Mouse (Mus musculus) myocyte (in vitro differentiated cells): ENCODE data around the gene Hnrnpab. TPM values are rescaled to one million over a fixed set of nuclear protein-coding genes. Genes with fewer than 3 reads are reported as not detected.

Experiments used
- H3K27me3 ChIP-seq: one replicate; pipeline ENCODE4 v1.6.1; 2011; ENCODE audit not compliant: control insufficient read depth, insufficient read depth, insufficient read length
- H3K36me3 ChIP-seq: one replicate; pipeline ENCODE4 v1.6.1; 2011; ENCODE audit not compliant: control insufficient read depth, insufficient read depth
- H3K4me2 ChIP-seq: one replicate; pipeline ENCODE4 v1.6.1; 2011; ENCODE audit warnings: low read depth, control low read depth
- H3K4me3 ChIP-seq: one replicate; pipeline ENCODE4 v1.5.1; 2011; ENCODE audit warnings: mild to moderate bottlenecking, control low read depth, moderate library complexity
- H3K79me2 ChIP-seq: one replicate; pipeline ENCODE4 v1.6.1; 2011; ENCODE audit not compliant: control insufficient read depth, insufficient read depth
- H3ac ChIP-seq: one replicate; pipeline ENCODE4 v1.6.1; 2011; ENCODE audit not compliant: control insufficient read depth, insufficient read length
- CEBPB ChIP-seq: IDR thresholded peaks from 2 replicates; pipeline ENCODE4 v1.6.1; 2011; ENCODE audit warnings: mild to moderate bottlenecking, moderate library complexity; ENCODE audit not compliant: poor library complexity, insufficient read depth, severe bottlenecking
- E2F4 ChIP-seq: IDR thresholded peaks from one replicate; pipeline ENCODE4 v1.6.1; 2011; ENCODE audit warnings: mild to moderate bottlenecking, control low read depth, moderate library complexity; ENCODE audit not compliant: insufficient read depth
- MAX ChIP-seq: IDR thresholded peaks from one replicate; pipeline ENCODE4 v1.6.1; 2011; ENCODE audit warnings: low read depth, mild to moderate bottlenecking, control low read depth
- MYOD1 ChIP-seq, 3 experiments: IDR thresholded peaks; one replicate each; pipeline ENCODE4 v1.6.1; 2011; ENCODE audit warnings: control low read depth in 2 of 3, low read depth in 2 of 3, mild to moderate bottlenecking in 2 of 3, moderate library complexity in 1 of 3; ENCODE audit not compliant: insufficient read length in 2 of 3, control insufficient read depth in 1 of 3
- MYOG ChIP-seq, 3 experiments: IDR thresholded peaks; one replicate each; pipeline ENCODE4 v1.6.1; 2011; ENCODE audit warnings: control low read depth in 2 of 3, low read depth in 2 of 3, mild to moderate bottlenecking in 2 of 3; ENCODE audit not compliant: insufficient read length in 2 of 3, control insufficient read depth in 1 of 3, insufficient read depth in 1 of 3
- POLR2A ChIP-seq: IDR thresholded peaks from one replicate; pipeline ENCODE4 v1.6.1; 2011; ENCODE audit warnings: low read depth, mild to moderate bottlenecking, control low read depth, moderate library complexity; ENCODE audit not compliant: insufficient read length
- POLR2AphosphoS2 ChIP-seq: IDR thresholded peaks from one replicate; pipeline ENCODE4 v1.6.1; 2011; ENCODE audit warnings: low read depth, control low read depth; ENCODE audit not compliant: insufficient read length
- REST ChIP-seq: IDR thresholded peaks from one replicate; pipeline ENCODE4 v1.6.1; 2011; ENCODE audit warnings: mild to moderate bottlenecking, control low read depth, moderate library complexity; ENCODE audit not compliant: insufficient read depth, insufficient read length
- SRF ChIP-seq: IDR thresholded peaks from one replicate; pipeline ENCODE4 v1.6.1; 2011; ENCODE audit warnings: low read depth; ENCODE audit not compliant: control insufficient read depth, insufficient read length
- TCF12 ChIP-seq: IDR thresholded peaks from one replicate; pipeline ENCODE4 v1.6.1; 2011; ENCODE audit warnings: mild to moderate bottlenecking, control low read depth; ENCODE audit not compliant: poor library complexity, insufficient read depth, severe bottlenecking
- TCF3 ChIP-seq: IDR thresholded peaks from one replicate; pipeline ENCODE4 v1.6.1; 2011; ENCODE audit warnings: low read depth, control low read depth; ENCODE audit not compliant: insufficient read length
- USF1 ChIP-seq: IDR thresholded peaks from one replicate; pipeline ENCODE4 v1.6.1; 2011; ENCODE audit warnings: low read depth, mild to moderate bottlenecking, control low read depth, moderate library complexity
- polyA plus RNA-seq: library from polyadenylated mRNA; unstranded; fragments of >200 nt; fragmentation: generic; extraction: Trizol; gene quantifications from one replicate; pipeline ENCODE4 v1.2.1, GENCODE M21; 2012; ENCODE audit warnings: missing spikeins

The Hnrnpab gene
- polyA plus RNA-seq, 1 experiment = 371 TPM

DNA sequence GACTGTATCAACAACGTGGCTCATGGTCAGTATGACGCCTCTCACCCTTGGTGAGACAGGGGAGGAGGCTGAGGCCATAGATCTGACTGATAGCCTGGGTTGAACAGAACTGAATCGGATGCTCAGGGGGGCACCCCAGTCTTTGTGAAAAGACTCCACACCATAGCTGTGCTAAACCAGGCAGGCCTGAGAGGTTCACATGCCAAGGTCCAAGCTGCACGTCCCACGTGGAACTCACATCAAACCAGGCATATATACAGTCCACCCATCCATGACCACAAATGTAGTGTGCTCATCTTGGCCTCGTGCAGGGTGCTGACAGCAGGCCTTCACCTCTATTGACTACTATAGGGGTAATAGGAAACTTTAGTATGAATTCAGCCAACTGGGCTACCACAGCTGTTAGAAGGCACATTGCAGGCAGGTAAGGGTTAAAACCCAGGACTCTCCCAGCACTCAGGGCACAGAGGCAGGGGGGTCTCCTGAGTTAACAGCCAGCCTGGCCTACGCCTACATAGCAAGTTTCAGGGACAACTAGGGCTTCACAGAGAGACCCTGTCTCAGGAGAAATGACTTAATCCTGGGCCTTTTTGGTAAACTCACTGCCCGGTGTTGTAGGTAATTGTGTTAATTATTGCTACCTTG, 20.9 kb downstream of the Hnrnpab start:
- TF ChIP-seq E2F4 (no peak), POLR2AphosphoS2 (peak; percentile 92)
- peaks cover 17% of the 10 kb centered on the region for H3K36me3 ChIP-seq
- H3K27me3 ChIP-seq = no peaks in the 10 kb centered on the region
- H3K4me3 ChIP-seq = peak overlapping the region; percentile 76
- H3K4me2 ChIP-seq = peak overlapping the region; percentile 86
- peak overlapping the region; percentile 52 for H3ac ChIP-seq
- peaks cover 8% of the 10 kb centered on the region for H3K79me2 ChIP-seq

GRCm38 (mm10) chr11:51584431-51585248, 22.0 kb downstream of the Hnrnpab start, which contains the start of gene Phykpl:
Phykpl (plus strand) TSS chr11:51584757.
- Histone ChIP-seq H3K4me3 (peak within 1 kb of the TSS; percentile 76), H3K36me3 (peaks cover 16% of the 10 kb centered on the region), H3K79me2 (peaks cover 8% of the 10 kb centered on the region), H3K4me2 (peak within 1 kb of the TSS; percentile 86), H3K27me3 (no peaks in the 10 kb centered on the region), H3ac (peak within 1 kb of the TSS; percentile 52)
- TF ChIP-seq CEBPB (no peak), POLR2A (peak; percentile 96), MAX (no peak), POLR2AphosphoS2 (peak; percentile 95)

DNA sequence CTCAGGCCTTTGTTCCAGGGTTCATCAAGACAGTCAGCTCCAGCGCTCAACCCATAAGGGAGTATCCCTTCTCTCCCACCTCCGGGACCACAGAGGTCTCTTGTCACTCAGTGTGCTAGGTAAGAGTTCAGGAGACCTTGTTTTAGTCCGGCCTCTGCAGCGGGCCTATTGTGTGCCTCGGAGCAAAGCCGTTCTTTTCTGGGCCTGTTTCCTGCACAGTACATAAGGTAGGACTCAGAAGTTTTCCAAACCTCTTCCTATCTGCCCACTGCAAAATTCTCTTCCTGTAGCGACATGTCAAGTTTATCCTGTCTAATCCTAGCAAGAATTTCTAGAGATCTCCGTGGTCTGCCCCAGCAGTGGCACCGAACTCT, 22.6 kb downstream of the Hnrnpab start:
- peak overlapping the region; percentile 76 for H3K4me3 ChIP-seq

GRCm38 (mm10) chr11:51582713-51583112, 23.9 kb downstream of the Hnrnpab start:
- TF ChIP-seq SRF (no peak), CEBPB (no peak), REST (no peak), POLR2AphosphoS2 (peak; percentile 21)
- Histone ChIP-seq H3K79me2 (peaks cover 8% of the 10 kb centered on the region), H3ac (no peak overlapping the region), H3K4me3 (no peak overlapping the region), H3K4me2 (no peak overlapping the region), H3K36me3 (peaks cover 6% of the 10 kb centered on the region), H3K27me3 (no peaks in the 10 kb centered on the region)

More for the DNA sequence above, 22.6 kb downstream of the Hnrnpab start:
- peak overlapping the region; percentile 52 for H3ac ChIP-seq
- H3K36me3 ChIP-seq = peaks cover 14% of the 10 kb centered on the region
- peaks cover 8% of the 10 kb centered on the region for H3K79me2 ChIP-seq
- TF ChIP-seq SRF (no peak), USF1 (no peak), TCF3 (no peak), MYOD1 (IDR thresholded peaks at IDR 0.05; ENCODE audit: control insufficient read depth in 1 of 3, insufficient read length in 2 of 3, low read depth in 2 of 3) (no peak), E2F4 (no peak), CEBPB (no peak), MYOG (IDR thresholded peaks at IDR 0.05; ENCODE audit: control insufficient read depth in 1 of 3, insufficient read depth in 1 of 3, insufficient read length in 2 of 3, low read depth in 2 of 3) (no peak), POLR2AphosphoS2 (no peak), REST (no peak), POLR2A (no peak), MAX (no peak), TCF12 (no peak)
- H3K4me2 ChIP-seq = peak overlapping the region; percentile 79
- H3K27me3 ChIP-seq = no peaks in the 10 kb centered on the region

DNA sequence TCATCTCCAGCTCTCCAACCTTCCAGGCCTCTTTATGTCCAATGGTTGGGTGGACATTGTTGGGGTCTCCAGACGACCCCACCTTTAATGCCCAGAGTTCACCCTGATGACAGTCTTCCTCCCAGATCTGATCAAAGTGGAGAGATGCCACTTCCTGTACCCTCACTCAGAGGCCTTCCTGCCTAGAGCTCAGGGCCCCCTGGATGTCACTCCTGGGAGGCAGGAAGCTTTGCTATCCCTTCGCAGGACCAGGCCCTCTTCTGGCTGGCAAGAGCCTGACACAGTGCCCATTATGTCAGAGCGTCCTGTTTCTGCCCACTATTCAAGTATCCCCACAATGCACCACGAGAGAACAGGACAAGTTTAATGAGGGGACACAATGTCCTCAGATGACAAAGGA, 27.6 kb downstream of the Hnrnpab start:
- no peak overlapping the region for H3K4me2 ChIP-seq
- peaks cover 7% of the 10 kb centered on the region for H3K27me3 ChIP-seq
- no peaks in the 10 kb centered on the region for H3K79me2 ChIP-seq
- no peaks in the 10 kb centered on the region for H3K36me3 ChIP-seq
- TF ChIP-seq POLR2AphosphoS2 (no peak), SRF (no peak), TCF12 (no peak), USF1 (no peak), MYOD1 (IDR thresholded peaks at IDR 0.05; ENCODE audit: control insufficient read depth in 1 of 3, insufficient read length in 2 of 3, low read depth in 2 of 3) (no peak), MYOG (IDR thresholded peaks at IDR 0.05; ENCODE audit: control insufficient read depth in 1 of 3, insufficient read depth in 1 of 3, insufficient read length in 2 of 3, low read depth in 2 of 3) (no peak), CEBPB (no peak), TCF3 (no peak), MAX (no peak), E2F4 (no peak), REST (no peak), POLR2A (no peak)
- no peak overlapping the region for H3ac ChIP-seq
- no peak overlapping the region for H3K4me3 ChIP-seq
